Mouse (Mus musculus) MEL (cell line): ENCODE data around the gene Olfr1348. TPM values are rescaled to one million over a fixed set of nuclear protein-coding genes. Genes with fewer than 3 reads are reported as not detected.

Experiments used
- DNase-seq: peaks from one replicate; pipeline ENCODE4 v3.0.0; 2011; ENCODE audit warnings: low read depth, low spot score
- H3K27ac ChIP-seq: 2 replicates; pipeline ENCODE4 v1.5.1; 2012; ENCODE audit warnings: low read depth, mild to moderate bottlenecking, control low read depth, low read length, moderate library complexity; ENCODE audit not compliant: control insufficient read depth
- H3K27me3 ChIP-seq, 2 experiments: fragments of 150-350 bp in 1 of 2; sonication (generic) in 1 of 2; 2 replicates each; pipeline ENCODE4 v1.6.1; 2012; ENCODE audit warnings: low read length in 2 of 2, mild to moderate bottlenecking in 2 of 2, improper control_type of control experiment in 1 of 2, moderate library complexity in 1 of 2; ENCODE audit not compliant: insufficient read depth in 2 of 2, control insufficient read depth in 1 of 2
- H3K36me3 ChIP-seq, 2 experiments: 2 replicates each; pipeline ENCODE4 v1.6.1; 2012 to 2014; ENCODE audit warnings: low read length in 2 of 2, improper control_type of control experiment in 1 of 2, inconsistent platforms in 1 of 2, mild to moderate bottlenecking in 1 of 2; ENCODE audit not compliant: insufficient read depth in 2 of 2, control insufficient read depth in 1 of 2
- H3K4me1 ChIP-seq, 2 experiments: fragments of 150-350 bp in 1 of 2; sonication (generic) in 1 of 2; 2 replicates each; pipeline ENCODE4 v1.6.1; 2012; ENCODE audit warnings: low read length in 2 of 2, improper control_type of control experiment in 1 of 2, mild to moderate bottlenecking in 1 of 2; ENCODE audit not compliant: insufficient read depth in 2 of 2, control insufficient read depth in 1 of 2
- H3K4me3 ChIP-seq, 2 experiments: fragments of 150-350 bp in 1 of 2; sonication (generic) in 1 of 2; 2 replicates each; pipeline ENCODE4 v1.5.1; 2012; ENCODE audit warnings: low read depth in 2 of 2, low read length in 2 of 2, mild to moderate bottlenecking in 2 of 2, moderate library complexity in 2 of 2, control low read depth in 1 of 2, improper control_type of control experiment in 1 of 2; ENCODE audit not compliant: control insufficient read depth in 1 of 2, insufficient read depth in 1 of 2
- H3K79me2 ChIP-seq: 2 replicates; pipeline ENCODE4 v1.6.1; 2012; ENCODE audit warnings: mild to moderate bottlenecking, low read length, moderate library complexity; ENCODE audit not compliant: control insufficient read depth, poor library complexity, insufficient read depth
- H3K9ac ChIP-seq: 2 replicates; pipeline ENCODE4 v1.6.1; 2012; ENCODE audit warnings: low read depth, mild to moderate bottlenecking, control low read depth, low read length, moderate library complexity; ENCODE audit not compliant: control insufficient read depth, poor library complexity, severe bottlenecking
- H3K9me3 ChIP-seq: fragments of 150-350 bp; sonication (generic); replicated peaks from 2 replicates; pipeline ENCODE4 v1.6.1; 2012; ENCODE audit warnings: mild to moderate bottlenecking, low read length, improper control_type of control experiment, moderate library complexity; ENCODE audit not compliant: insufficient read depth
- CHD2 ChIP-seq: IDR thresholded peaks from 2 replicates; pipeline ENCODE4 v1.6.1; 2011; ENCODE audit warnings: low read length, improper control_type of control experiment
- CTCF ChIP-seq, 3 experiments: IDR thresholded peaks in 2 of 3; conservative IDR thresholded peaks in 1 of 3; 2 replicates each; pipeline ENCODE4 v1.5.1; 2011 to 2012; ENCODE audit warnings: low read length in 3 of 3, low read depth in 2 of 3, mild to moderate bottlenecking in 2 of 3, improper control_type of control experiment in 1 of 3, inconsistent platforms in 1 of 3, mixed read lengths in 1 of 3, moderate library complexity in 1 of 3; ENCODE audit not compliant: control insufficient read depth in 1 of 3, insufficient read depth in 1 of 3, poor library complexity in 1 of 3, severe bottlenecking in 1 of 3
- E2F4 ChIP-seq: IDR thresholded peaks from 2 replicates; pipeline ENCODE4 v1.6.1; 2011; ENCODE audit warnings: low read depth, low read length, improper control_type of control experiment, borderline replicate concordance
- GATA1 ChIP-seq: IDR thresholded peaks from 2 replicates; pipeline ENCODE4 v1.6.1; 2011; ENCODE audit warnings: low read depth, low read length, improper control_type of control experiment
- JUND ChIP-seq: IDR thresholded peaks from 2 replicates; pipeline ENCODE4 v1.6.1; 2011; ENCODE audit warnings: low read depth, mild to moderate bottlenecking, improper control_type of control experiment, low read length
- RAD21 ChIP-seq: IDR thresholded peaks from 2 replicates; pipeline ENCODE4 v1.6.1; 2011; ENCODE audit warnings: mild to moderate bottlenecking, low read depth, low read length, improper control_type of control experiment
- SIN3A ChIP-seq: IDR thresholded peaks from 2 replicates; pipeline ENCODE4 v1.6.1; 2012; ENCODE audit warnings: low read length, improper control_type of control experiment, inconsistent platforms
- SMC3 ChIP-seq: IDR thresholded peaks from 2 replicates; pipeline ENCODE4 v1.6.1; 2011; ENCODE audit warnings: low read depth, low read length, improper control_type of control experiment
- ZC3H11A ChIP-seq: IDR thresholded peaks from 2 replicates; pipeline ENCODE4 v1.6.1; 2012; ENCODE audit warnings: low read depth, mild to moderate bottlenecking, inconsistent platforms, low read length, improper control_type of control experiment
- ZMIZ1 ChIP-seq: IDR thresholded peaks from 2 replicates; pipeline ENCODE4 v1.6.1; 2012; ENCODE audit warnings: low read depth, mild to moderate bottlenecking, inconsistent platforms, low read length, improper control_type of control experiment, moderate library complexity
- ZNF384 ChIP-seq: IDR thresholded peaks from 2 replicates; pipeline ENCODE4 v1.6.1; 2012; ENCODE audit warnings: low read depth, mild to moderate bottlenecking, inconsistent platforms, low read length, improper control_type of control experiment
- polyA plus RNA-seq, 2 experiments: library from polyadenylated mRNA; stranded (reverse) in 1 of 2; unstranded in 1 of 2; fragments of >175 nt in 1 of 2; fragments of >200 nt in 1 of 2; gene quantifications; 2 replicates each; pipeline versions ENCODE4 v1.2.1 to v1.2.4; 2012; ENCODE audit warnings: low replicate concordance in 2 of 2, low read depth in 1 of 2; ENCODE audit not compliant: insufficient read length in 2 of 2, insufficient read depth in 1 of 2, missing spikeins in 1 of 2
- total RNA-seq: library from RNA; depleted of rRNA; stranded (reverse); fragments of 300-350 nt; gene quantifications from 2 replicates; pipeline ENCODE4 v1.2.3, GENCODE M21; 2012; rRNA removed

The Olfr1348 gene
- total RNA-seq (not detected in 2 replicates), polyA plus RNA-seq (not detected)

DNA sequence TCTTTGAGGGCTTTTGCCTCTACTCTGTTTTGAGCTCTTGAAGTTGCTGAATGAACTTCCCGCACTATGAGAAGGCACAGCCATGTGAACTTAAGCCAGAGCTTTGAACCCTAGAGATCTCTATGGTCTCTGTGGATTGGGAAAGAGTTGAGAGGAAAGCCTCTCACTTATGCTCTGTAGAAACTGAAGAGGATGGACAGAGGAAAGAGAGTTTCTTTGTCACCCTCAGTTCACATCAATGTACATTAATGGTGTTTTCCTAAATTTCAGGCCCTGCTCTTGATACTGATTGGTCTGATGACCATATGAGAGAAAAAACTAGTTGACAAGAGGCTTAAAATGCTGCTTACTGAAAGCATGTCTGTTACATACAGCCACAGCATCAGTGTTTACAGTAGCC lies at the start of gene Olfr1348:
Gene Olfr1348 (minus strand): TSS at position 101 of the 400 bp plus-strand sequence.
- Histone ChIP-seq H3K9ac (no peak within 1 kb of the TSS), H3K4me3 (no peak within 1 kb of the TSS), H3K4me1 (no peaks in the 10 kb centered on the region), H3K79me2 (no peaks in the 10 kb centered on the region), H3K9me3 (no peaks in the 10 kb centered on the region), H3K27ac (no peak within 1 kb of the TSS), H3K36me3 (no peaks in the 10 kb centered on the region), H3K27me3 (no peaks in the 10 kb centered on the region)
- no peak for TF ChIP-seq ZNF384
- TF ChIP-seq E2F4, result no peak
- TF ChIP-seq ZMIZ1, result no peak
- no peak for DNase-seq

DNA sequence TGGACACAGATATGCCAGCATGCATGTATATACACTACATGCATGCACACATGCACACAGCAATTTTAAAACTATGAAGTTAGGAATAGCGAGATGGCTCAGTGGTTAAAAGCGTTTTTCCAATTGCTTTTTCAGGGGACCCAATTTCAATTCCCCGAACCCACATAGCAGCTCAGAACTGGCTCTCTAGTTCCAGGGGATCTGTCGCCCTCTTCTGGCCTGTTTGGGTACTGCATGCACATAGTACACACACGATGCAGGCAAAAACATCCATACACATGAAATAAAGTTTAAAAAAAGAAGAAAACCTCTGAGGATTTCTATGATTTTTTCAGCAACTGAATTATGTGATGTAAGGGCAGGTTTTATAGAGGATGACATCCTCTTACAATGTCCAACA lies 17.6 kb upstream of the Olfr1348 start:
- no peaks in the 10 kb centered on the region for H3K9me3 ChIP-seq
- no peak overlapping the region for H3K27ac ChIP-seq
- H3K9ac ChIP-seq, result no peak overlapping the region
- peak; percentile 23 for DNase-seq
- no peaks in the 10 kb centered on the region for H3K36me3 ChIP-seq
- no peak overlapping the region for H3K4me3 ChIP-seq
- TF ChIP-seq SIN3A (no peak), CTCF (IDR thresholded peaks at IDR 0.05 in 2 of 3, conservative IDR thresholded peaks at IDR 0.05 in 1 of 3; ENCODE audit: control insufficient read depth in 1 of 3, insufficient read depth in 1 of 3, low read depth in 2 of 3, low read length in 3 of 3, poor library complexity in 1 of 3, severe bottlenecking in 1 of 3) (peak; percentile 51 to 71 (median 61)), RAD21 (peak; percentile 26), SMC3 (peak; percentile 50), JUND (no peak), ZC3H11A (no peak)
- H3K4me1 ChIP-seq, result no peaks in the 10 kb centered on the region
- H3K79me2 ChIP-seq, result no peaks in the 10 kb centered on the region
- H3K27me3 ChIP-seq, result no peaks in the 10 kb centered on the region

- peak; percentile 16 for DNase-seq
Observed at GRCm38 (mm10) chr7:6525001-6525400, 16.5 kb upstream of the Olfr1348 start.

More at GRCm38 (mm10) chr7:6525001-6525400, 16.5 kb upstream of the Olfr1348 start:
- H3K27me3 ChIP-seq, result no peaks in the 10 kb centered on the region
- H3K27ac ChIP-seq, result no peak overlapping the region
- TF ChIP-seq CTCF (IDR thresholded peaks at IDR 0.05 in 2 of 3, conservative IDR thresholded peaks at IDR 0.05 in 1 of 3; ENCODE audit: control insufficient read depth in 1 of 3, insufficient read depth in 1 of 3, low read depth in 2 of 3, low read length in 3 of 3, poor library complexity in 1 of 3, severe bottlenecking in 1 of 3) (peak; percentile 24 to 33 (median 26); a peak in 3 of 6 replicates), CHD2 (no peak), GATA1 (no peak)
- no peaks in the 10 kb centered on the region for H3K79me2 ChIP-seq
- H3K36me3 ChIP-seq, result no peaks in the 10 kb centered on the region
- no peaks in the 10 kb centered on the region for H3K9me3 ChIP-seq
- H3K4me3 ChIP-seq, result no peak overlapping the region
- no peak overlapping the region for H3K9ac ChIP-seq
- no peaks in the 10 kb centered on the region for H3K4me1 ChIP-seq
